Comparison of ENCODE assay signal across 30 mouse cellular contexts in genomic region chr17:66925611-66926010, GRCm38 (mm10).
"Had no signal": no experiment of that assay in that cellular context is flagged by ENCODE, and none has a peak within 500 bp of the region (broad histone marks: within the 10 kb centered on the region; RNA-seq: fewer than 3 reads in every experiment).

No protein-coding gene starts in this region.

- DNase-seq: heart, postnatal 10 days; heart, postnatal 14 days; heart, postnatal 36 days; kidney, adult 11 months; kidney, adult 18-20 months; kidney, adult 2 months; kidney, adult 8-10 months; kidney, adult 9 months; kidney, postnatal 10 days; kidney, postnatal 14 days; kidney, postnatal 25 days; kidney, postnatal 36 days; kidney, postnatal 4 days; layer of hippocampus, adult 9-11 months; layer of hippocampus, postnatal 36 days had no signal

- H3K4me3 ChIP-seq: heart, embryonic 10.5 days; heart, embryonic 12.5 days; heart, embryonic 13.5 days; heart, embryonic 15.5 days; hindbrain, embryonic 10.5 days; hindbrain, embryonic 12.5 days; hindbrain, embryonic 13.5 days; hindbrain, embryonic 15.5 days; intestine, embryonic 15.5 days; kidney, embryonic 15.5 days; layer of hippocampus, adult 2 months; left cerebral cortex, adult 2 months had no signal

- H3K27ac ChIP-seq: heart, embryonic 10.5 days; heart, embryonic 13.5 days; heart, embryonic 15.5 days; hindbrain, embryonic 10.5 days; hindbrain, embryonic 12.5 days; hindbrain, embryonic 13.5 days; hindbrain, embryonic 14.5 days; hindbrain, embryonic 15.5 days; hindbrain, postnatal 0 days; intestine, embryonic 15.5 days; kidney, embryonic 15.5 days; kidney, postnatal 0 days; layer of hippocampus, adult 2 months; left cerebral cortex, adult 2 months had no signal

- H3K4me1 ChIP-seq: heart, embryonic 10.5 days; heart, embryonic 12.5 days; heart, embryonic 13.5 days; heart, embryonic 15.5 days; hindbrain, embryonic 10.5 days; hindbrain, embryonic 12.5 days; hindbrain, embryonic 13.5 days; hindbrain, embryonic 15.5 days; intestine, embryonic 15.5 days; kidney, embryonic 15.5 days had no signal
